Mouse (Mus musculus): ENCODE data around the gene Hba-a1. TPM values are rescaled to one million over a fixed set of nuclear protein-coding genes. Genes with fewer than 3 reads are reported as not detected.
A peak's percentile ranks its signal among the peaks of the same experiment; 100 is the strongest.
"Not testable (repeated sequence)": the region's sequence is repeated elsewhere in the genome, so short reads cannot be mapped to it uniquely, and the experiment has no call there.

Hba-a1 gene
- 405 and 624 TPM in 2 replicates for polyA plus RNA-seq (2015; fragmentation: Nextera tagmentation; extraction: Ambion mirVana)

DNA sequence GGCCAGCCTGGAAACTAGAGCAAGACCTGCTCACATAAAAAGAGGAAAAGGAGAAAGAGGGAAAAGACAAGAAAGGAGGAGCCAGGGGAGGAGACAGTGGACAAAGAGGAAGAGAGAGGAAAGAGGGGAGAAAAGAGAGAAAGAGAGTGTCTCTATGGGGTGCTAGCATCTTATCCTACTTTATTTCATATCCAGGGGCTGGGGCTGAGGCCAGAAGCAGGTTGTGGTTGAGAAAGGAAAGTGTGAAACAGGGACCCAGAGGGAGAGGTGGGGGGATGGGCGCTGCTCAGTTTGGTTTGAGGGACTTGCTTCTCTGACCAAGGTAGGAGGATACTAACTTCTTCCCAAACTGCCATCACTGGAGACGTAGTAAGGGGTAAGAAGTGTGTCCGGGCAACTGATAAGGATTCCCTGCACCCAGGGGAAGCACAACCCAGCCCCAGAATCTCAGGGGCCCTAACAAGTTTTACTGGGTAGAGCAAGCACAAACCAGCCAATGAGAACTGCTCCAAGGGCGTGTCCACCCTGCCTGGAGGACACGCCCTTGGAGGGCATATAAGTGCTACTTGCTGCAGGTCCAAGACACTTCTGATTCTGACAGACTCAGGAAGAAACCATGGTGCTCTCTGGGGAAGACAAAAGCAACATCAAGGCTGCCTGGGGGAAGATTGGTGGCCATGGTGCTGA lies at the start of gene Hba-a1:
TSS of gene Hba-a1 (plus strand) at position 421 of the 687 bp plus-strand sequence.
- H3K4me1 ChIP-seq (replicated peaks; ENCODE audit: control insufficient read depth, insufficient read depth, low read length); H3K27ac ChIP-seq (ENCODE audit: low read depth, low read length); H3K9me3 ChIP-seq (ENCODE audit: control insufficient read depth); H3K27me3 ChIP-seq (replicated peaks; ENCODE audit: control insufficient read depth, insufficient read depth, low read length); H3K4me2 ChIP-seq (replicated peaks; ENCODE audit: low read depth); ATAC-seq; H3K4me3 ChIP-seq (ENCODE audit: low read depth, low read length); H3K36me3 ChIP-seq (ENCODE audit: control insufficient read depth, insufficient read depth); H3K9ac ChIP-seq (ENCODE audit: low read depth, low read length): not testable (repeated sequence)
- 44% methylated on average over 1 of the region's 5 CpGs for WGBS

DNA sequence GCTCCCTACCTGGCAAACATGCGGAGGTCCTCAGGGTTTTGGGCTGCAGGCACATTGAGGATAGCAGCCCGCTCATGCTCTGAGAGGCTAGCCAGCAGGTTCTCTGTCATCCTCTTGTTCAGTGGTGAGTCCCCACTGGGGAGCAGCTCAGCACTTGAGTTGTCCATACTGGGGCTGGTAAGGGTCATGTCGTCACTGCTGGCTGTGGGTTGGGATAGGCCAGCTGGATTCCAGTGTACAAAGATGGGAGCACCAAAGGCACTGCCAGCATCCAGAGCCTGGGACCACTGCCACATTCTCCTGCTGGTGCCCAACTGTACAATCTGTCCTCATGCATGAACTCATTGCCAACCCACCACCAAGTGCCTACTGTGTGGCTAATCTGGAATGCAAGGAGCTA lies 49.4 kb upstream of the Hba-a1 start:
- Histone ChIP-seq H3K9ac (ENCODE audit: low read depth, low read length) (no peak overlapping the region), H3K4me2 (replicated peaks; ENCODE audit: low read depth) (no peak overlapping the region), H3K27ac (ENCODE audit: low read depth, low read length) (no peak overlapping the region), H3K27me3 (replicated peaks; ENCODE audit: control insufficient read depth, insufficient read depth, low read length) (no peaks in the 10 kb centered on the region), H3K36me3 (ENCODE audit: control insufficient read depth, insufficient read depth) (peaks cover 51% of the 10 kb centered on the region), H3K9me3 (ENCODE audit: control insufficient read depth) (no peaks in the 10 kb centered on the region), H3K4me3 (ENCODE audit: low read depth, low read length) (no peak overlapping the region), H3K4me1 (replicated peaks; ENCODE audit: control insufficient read depth, insufficient read depth, low read length) (no peaks in the 10 kb centered on the region)
- TF ChIP-seq CTCF (IDR thresholded peaks at IDR 0.05; ENCODE audit: low read depth), result no peak
- WGBS, result 95% methylated on average over 3 of the region's 3 CpGs
- ATAC-seq, result no peak

DNA sequence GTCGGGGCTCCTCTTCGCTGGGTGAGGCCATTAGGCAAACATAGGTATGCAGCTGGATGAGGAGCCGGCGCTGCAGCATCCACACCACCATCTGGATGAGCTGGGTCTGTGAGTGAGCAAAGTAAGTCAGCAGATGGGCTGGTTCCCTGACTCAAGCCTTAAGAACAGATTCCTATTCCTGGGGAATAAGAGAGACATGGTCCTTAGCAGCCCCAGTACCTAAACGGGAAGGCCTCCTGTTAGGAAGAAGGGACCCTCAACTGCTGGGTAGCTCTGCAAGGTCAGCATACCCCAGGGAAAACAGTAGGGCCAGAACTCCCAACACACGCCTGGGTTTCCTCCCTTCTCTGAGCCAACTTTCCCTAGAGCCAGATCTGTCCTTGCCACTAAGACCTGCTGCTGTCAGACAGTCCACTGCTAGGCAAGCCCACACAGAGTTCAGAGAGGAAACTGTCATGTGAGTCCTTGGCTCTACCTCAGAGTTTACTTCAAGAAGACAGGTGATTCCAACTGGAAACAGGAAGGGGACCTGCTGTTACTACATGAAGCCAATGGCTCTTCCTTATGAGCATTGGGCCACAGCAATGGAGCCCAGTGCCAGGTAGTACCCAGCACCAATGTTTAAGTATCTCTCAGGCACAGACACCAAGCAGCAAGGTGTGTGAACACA lies 48.4 kb upstream of the Hba-a1 start:
- Histone ChIP-seq H3K9ac (ENCODE audit: low read depth, low read length) (no peak overlapping the region), H3K4me2 (replicated peaks; ENCODE audit: low read depth) (no peak overlapping the region), H3K9me3 (ENCODE audit: control insufficient read depth) (no peaks in the 10 kb centered on the region), H3K27ac (ENCODE audit: low read depth, low read length) (no peak overlapping the region), H3K4me3 (ENCODE audit: low read depth, low read length) (no peak overlapping the region), H3K4me1 (replicated peaks; ENCODE audit: control insufficient read depth, insufficient read depth, low read length) (no peaks in the 10 kb centered on the region), H3K27me3 (replicated peaks; ENCODE audit: control insufficient read depth, insufficient read depth, low read length) (no peaks in the 10 kb centered on the region), H3K36me3 (ENCODE audit: control insufficient read depth, insufficient read depth) (peaks cover 52% of the 10 kb centered on the region)
- 85% methylated on average over 6 of the region's 6 CpGs for WGBS
- no peak for TF ChIP-seq CTCF (IDR thresholded peaks at IDR 0.05; ENCODE audit: low read depth)
- no peak for ATAC-seq

DNA sequence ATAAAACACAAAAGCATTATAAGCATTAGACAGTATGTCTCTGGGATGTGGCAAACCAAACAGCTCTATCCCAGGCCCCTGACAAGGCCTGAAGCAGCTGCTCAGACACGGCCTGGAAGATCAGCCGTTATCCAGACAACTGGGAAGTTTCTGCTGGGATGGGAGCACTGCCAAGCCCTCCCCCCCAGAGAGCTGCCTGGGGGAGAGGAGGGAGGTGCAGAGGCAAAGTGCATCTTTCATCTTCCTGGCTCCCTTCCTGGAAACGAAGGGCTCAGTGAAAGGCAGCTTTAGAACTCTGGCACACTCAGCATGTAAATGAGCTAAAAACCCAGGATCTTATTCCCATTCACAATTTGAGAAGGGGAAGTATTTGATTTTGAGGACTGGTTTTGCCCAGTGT lies 47.7 kb upstream of the Hba-a1 start:
- Histone ChIP-seq H3K9ac (ENCODE audit: low read depth, low read length) (no peak overlapping the region), H3K27ac (ENCODE audit: low read depth, low read length) (no peak overlapping the region), H3K4me1 (replicated peaks; ENCODE audit: control insufficient read depth, insufficient read depth, low read length) (no peaks in the 10 kb centered on the region), H3K4me2 (replicated peaks; ENCODE audit: low read depth) (no peak overlapping the region), H3K27me3 (replicated peaks; ENCODE audit: control insufficient read depth, insufficient read depth, low read length) (no peaks in the 10 kb centered on the region), H3K4me3 (ENCODE audit: low read depth, low read length) (no peak overlapping the region), H3K9me3 (ENCODE audit: control insufficient read depth) (no peaks in the 10 kb centered on the region), H3K36me3 (ENCODE audit: control insufficient read depth, insufficient read depth) (peaks cover 49% of the 10 kb centered on the region)
- WGBS, result 32% methylated on average over 3 of the region's 3 CpGs
- no peak for ATAC-seq
- no peak for TF ChIP-seq CTCF (IDR thresholded peaks at IDR 0.05; ENCODE audit: low read depth)

DNA sequence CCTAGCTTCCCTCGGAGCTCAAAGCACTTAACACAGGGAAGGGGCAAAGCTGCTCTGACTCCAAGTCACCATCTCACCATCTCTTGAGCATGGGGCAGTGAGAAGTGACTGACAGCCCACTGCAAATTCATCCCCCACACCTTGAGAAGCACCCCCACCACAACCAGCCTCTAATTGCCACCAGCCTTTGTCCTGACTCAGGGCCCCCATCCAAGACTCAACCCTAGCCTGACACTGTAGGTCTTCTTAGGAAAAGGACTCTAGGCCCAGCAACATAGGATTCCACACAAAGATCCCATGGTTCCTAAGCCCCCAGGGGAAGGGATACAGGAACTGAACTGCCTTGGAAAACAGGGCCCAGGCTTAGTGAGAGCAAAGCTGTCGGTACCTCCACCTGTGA lies 47.2 kb upstream of the Hba-a1 start:
- H3K9ac ChIP-seq (ENCODE audit: low read depth, low read length), result no peak overlapping the region
- H3K4me3 ChIP-seq (ENCODE audit: low read depth, low read length), result no peak overlapping the region
- H3K27ac ChIP-seq (ENCODE audit: low read depth, low read length), result no peak overlapping the region
- WGBS, result 65% methylated on average over 2 of the region's 2 CpGs
- TF ChIP-seq CTCF (IDR thresholded peaks at IDR 0.05; ENCODE audit: low read depth), result no peak
- no peak for ATAC-seq
- 0 out of 2 replicates have a peak, but pooled peaks cover 2% of the 10 kb centered on the region for H3K4me1 ChIP-seq (replicated peaks; ENCODE audit: control insufficient read depth, insufficient read depth, low read length)
- H3K9me3 ChIP-seq (ENCODE audit: control insufficient read depth), result no peaks in the 10 kb centered on the region
- no peaks in the 10 kb centered on the region for H3K27me3 ChIP-seq (replicated peaks; ENCODE audit: control insufficient read depth, insufficient read depth, low read length)
- H3K4me2 ChIP-seq (replicated peaks; ENCODE audit: low read depth), result no peak overlapping the region
- peaks cover 49% of the 10 kb centered on the region for H3K36me3 ChIP-seq (ENCODE audit: control insufficient read depth, insufficient read depth)

DNA sequence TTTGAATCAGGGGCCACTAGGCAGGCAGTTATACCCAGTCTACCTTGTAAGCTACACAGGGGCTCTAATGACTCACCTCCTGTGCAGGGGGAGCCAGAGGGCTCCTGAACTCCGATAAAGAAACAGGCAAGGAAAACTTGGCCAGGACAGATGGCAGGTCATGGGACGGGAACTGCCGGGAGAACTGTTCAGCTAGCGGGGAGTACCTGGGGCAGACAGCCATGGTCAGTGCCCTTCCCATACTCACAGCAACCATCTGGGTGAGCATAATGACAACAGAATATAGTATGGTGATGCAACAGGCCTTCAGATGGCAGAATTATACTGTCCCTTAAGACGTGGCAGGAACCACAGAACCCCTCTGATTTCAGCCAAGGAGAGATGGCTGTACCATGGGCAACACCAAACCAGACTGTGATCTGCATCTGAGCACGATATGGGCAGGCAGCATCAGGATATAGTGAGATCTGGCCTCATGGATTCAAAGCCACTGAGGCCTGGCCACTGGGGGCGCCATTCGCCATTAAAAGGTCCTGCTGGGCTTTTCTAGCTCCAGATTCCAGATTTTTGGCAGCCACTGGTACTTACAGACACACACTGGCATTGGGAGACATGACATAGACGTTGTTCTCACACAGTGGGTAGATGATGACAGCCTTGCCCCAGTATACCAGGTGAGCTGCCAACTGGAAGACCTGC lies 46.5 kb upstream of the Hba-a1 start:
- Histone ChIP-seq H3K9ac (ENCODE audit: low read depth, low read length) (no peak overlapping the region), H3K27me3 (replicated peaks; ENCODE audit: control insufficient read depth, insufficient read depth, low read length) (no peaks in the 10 kb centered on the region), H3K36me3 (ENCODE audit: control insufficient read depth, insufficient read depth) (peaks cover 44% of the 10 kb centered on the region), H3K4me3 (ENCODE audit: low read depth, low read length) (no peak overlapping the region), H3K27ac (ENCODE audit: low read depth, low read length) (no peak overlapping the region), H3K4me1 (replicated peaks; ENCODE audit: control insufficient read depth, insufficient read depth, low read length) (0 out of 2 replicates have a peak, but pooled peaks cover 2% of the 10 kb centered on the region), H3K9me3 (ENCODE audit: control insufficient read depth) (no peaks in the 10 kb centered on the region), H3K4me2 (replicated peaks; ENCODE audit: low read depth) (no peak overlapping the region)
- peak; percentile 80 for TF ChIP-seq CTCF (IDR thresholded peaks at IDR 0.05; ENCODE audit: low read depth)
- WGBS, result 70% methylated on average over 9 of the region's 9 CpGs
- no peak for ATAC-seq

Data from intestine, postnatal 0 days (tissue).